Mouse (Mus musculus): ENCODE measurements around the gene Rbm3. TPM values are rescaled to one million over a fixed set of nuclear protein-coding genes. Genes with fewer than 3 reads are reported as not detected.
A peak's percentile ranks its signal among the peaks of the same experiment; 100 is the strongest.

The Rbm3 gene
- 373 and 463 TPM in 2 replicates for polyA plus RNA-seq (2015; fragmentation: Nextera tagmentation; extraction: Ambion mirVana)

- H3K27ac ChIP-seq (ENCODE audit: low read length), result peak within 1 kb of the TSS; percentile 95
- no peak for TF ChIP-seq CTCF (IDR thresholded peaks at IDR 0.05)
- TF ChIP-seq EP300 (IDR thresholded peaks at IDR 0.05), result no peak
- peak within 1 kb of the TSS; percentile 64 for H3K4me3 ChIP-seq (ENCODE audit: low read depth, low read length)
- H3K27me3 ChIP-seq (replicated peaks; ENCODE audit: insufficient read depth, low read length), result no peaks in the 10 kb centered on the region
- H3K9me3 ChIP-seq (ENCODE audit: low read length), result no peaks in the 10 kb centered on the region
- WGBS, result 10% methylated on average over 41 of the region's 65 CpGs
- DNase-seq (ENCODE audit: low spot score), result peak; percentile 94
- peak within 1 kb of the TSS; percentile 50 for H3K4me2 ChIP-seq (replicated peaks; ENCODE audit: low read depth, low read length)
- peak; percentile 97 for ATAC-seq
- peak within 1 kb of the TSS; percentile 54 for H3K9ac ChIP-seq (replicated peaks; ENCODE audit: low read depth)
- no peaks in the 10 kb centered on the region for H3K36me3 ChIP-seq (ENCODE audit: insufficient read depth, low read length)
- no peaks in the 10 kb centered on the region for H3K4me1 ChIP-seq (ENCODE audit: insufficient read depth, low read depth, low read length)
Observed at GRCm38 (mm10) chrX:8145153-8145991, at the start of gene Rbm3. Rbm3 (minus strand) TSS chrX:8145880.

- Histone ChIP-seq H3K4me3 (ENCODE audit: low read depth, low read length) (peak within 1 kb of the TSS; percentile 51), H3K36me3 (ENCODE audit: insufficient read depth, low read length) (no peaks in the 10 kb centered on the region), H3K9ac (replicated peaks; ENCODE audit: low read depth) (peak within 1 kb of the TSS; percentile 26; the same call in 1 of the 2 replicates), H3K27me3 (replicated peaks; ENCODE audit: insufficient read depth, low read length) (no peaks in the 10 kb centered on the region), H3K4me2 (replicated peaks; ENCODE audit: low read depth, low read length) (peak within 1 kb of the TSS; percentile 62), H3K4me1 (ENCODE audit: insufficient read depth, low read depth, low read length) (no peaks in the 10 kb centered on the region), H3K27ac (ENCODE audit: low read length) (0 out of 2 replicates have a peak within 1 kb of the TSS, but pooled peaks have one; percentile 2), H3K9me3 (ENCODE audit: low read length) (no peaks in the 10 kb centered on the region)
- ATAC-seq (peak; percentile 13; the same call in 1 of the 2 replicates), DNase-seq (ENCODE audit: low spot score) (no peak)
- 20% methylated on average over 10 of the region's 10 CpGs for WGBS
- TF ChIP-seq EP300 (IDR thresholded peaks at IDR 0.05) (no peak), CTCF (IDR thresholded peaks at IDR 0.05) (no peak)
Observed at GRCm38 (mm10) chrX:8193419-8193723, 47.7 kb upstream of the Rbm3 start, which contains the start of gene Ebp. Ebp (minus strand) TSS chrX:8193512.

GRCm38 (mm10) chrX:8192640-8193418 lies 47.1 kb upstream of the Rbm3 start:
- H3K4me2 ChIP-seq (replicated peaks; ENCODE audit: low read depth, low read length), result peak overlapping the region; percentile 62
- DNase-seq (ENCODE audit: low spot score) (peak; percentile 87), ATAC-seq (peak; percentile 99)
- WGBS, result 9% methylated on average over 29 of the region's 38 CpGs
- TF ChIP-seq CTCF (IDR thresholded peaks at IDR 0.05) (no peak; the same call in 1 of the 2 replicates), EP300 (IDR thresholded peaks at IDR 0.05) (no peak)
- H3K36me3 ChIP-seq (ENCODE audit: insufficient read depth, low read length), result no peaks in the 10 kb centered on the region
- 0 out of 2 replicates have a peak overlapping the region, but pooled peaks have one; percentile 2 for H3K27ac ChIP-seq (ENCODE audit: low read length)
- H3K27me3 ChIP-seq (replicated peaks; ENCODE audit: insufficient read depth, low read length), result no peaks in the 10 kb centered on the region
- H3K4me1 ChIP-seq (ENCODE audit: insufficient read depth, low read depth, low read length), result no peaks in the 10 kb centered on the region
- H3K4me3 ChIP-seq (ENCODE audit: low read depth, low read length), result peak overlapping the region; percentile 51
- no peaks in the 10 kb centered on the region for H3K9me3 ChIP-seq (ENCODE audit: low read length)
- peak overlapping the region; percentile 26; the same call in 1 of the 2 replicates for H3K9ac ChIP-seq (replicated peaks; ENCODE audit: low read depth)

GRCm38 (mm10) chrX:8192126-8192639 lies 46.5 kb upstream of the Rbm3 start:
- DNase-seq (ENCODE audit: low spot score) (peak; percentile 8), ATAC-seq (peak; percentile 51)
- Histone ChIP-seq H3K36me3 (ENCODE audit: insufficient read depth, low read length) (no peaks in the 10 kb centered on the region), H3K9me3 (ENCODE audit: low read length) (no peaks in the 10 kb centered on the region), H3K9ac (replicated peaks; ENCODE audit: low read depth) (peak overlapping the region; percentile 26; the same call in 1 of the 2 replicates), H3K4me3 (ENCODE audit: low read depth, low read length) (peak overlapping the region; percentile 51), H3K4me1 (ENCODE audit: insufficient read depth, low read depth, low read length) (no peaks in the 10 kb centered on the region), H3K27me3 (replicated peaks; ENCODE audit: insufficient read depth, low read length) (no peaks in the 10 kb centered on the region), H3K27ac (ENCODE audit: low read length) (0 out of 2 replicates have a peak overlapping the region, but pooled peaks have one; percentile 2), H3K4me2 (replicated peaks; ENCODE audit: low read depth, low read length) (peak overlapping the region; percentile 62)
- 6% methylated on average over 13 of the region's 13 CpGs for WGBS
- TF ChIP-seq EP300 (IDR thresholded peaks at IDR 0.05) (no peak), CTCF (IDR thresholded peaks at IDR 0.05) (peak; percentile 32; the same call in 1 of the 2 replicates)

GRCm38 (mm10) chrX:8182871-8183540 lies 37.3 kb upstream of the Rbm3 start:
- Histone ChIP-seq H3K9ac (replicated peaks; ENCODE audit: low read depth) (no peak overlapping the region), H3K4me3 (ENCODE audit: low read depth, low read length) (no peak overlapping the region), H3K9me3 (ENCODE audit: low read length) (no peaks in the 10 kb centered on the region), H3K4me1 (ENCODE audit: insufficient read depth, low read depth, low read length) (no peaks in the 10 kb centered on the region), H3K27ac (ENCODE audit: low read length) (no peak overlapping the region), H3K4me2 (replicated peaks; ENCODE audit: low read depth, low read length) (no peak overlapping the region), H3K27me3 (replicated peaks; ENCODE audit: insufficient read depth, low read length) (no peaks in the 10 kb centered on the region), H3K36me3 (ENCODE audit: insufficient read depth, low read length) (no peaks in the 10 kb centered on the region)
- ATAC-seq, result no peak
- TF ChIP-seq EP300 (IDR thresholded peaks at IDR 0.05) (no peak), CTCF (IDR thresholded peaks at IDR 0.05) (no peak)
- WGBS, result 25% methylated on average over 7 of the region's 7 CpGs
- no peak for DNase-seq (ENCODE audit: low spot score)

All from lung, postnatal 0 days (tissue).